Mouse (Mus musculus) CH12.LX (cell line): ENCODE measurements at regions not wholly inside any gene's neighbourhood (a gene's known extent, or its start where the extent isn't known, plus 50 kb on each side); places are given as distances from the start of the nearest gene placed in this dataset.

ENCODE experiments used
- DNase-seq: peaks from one replicate; pipeline ENCODE4 v3.0.0-alpha.2; 2013; ENCODE audit errors: extremely low read depth
- H3K27ac ChIP-seq: 2 replicates; pipeline ENCODE4 v1.5.1; 2012; ENCODE audit warnings: low read depth, mild to moderate bottlenecking, control low read depth, moderate library complexity; ENCODE audit not compliant: insufficient read depth
- H3K27me3 ChIP-seq: replicated peaks from 2 replicates; pipeline ENCODE3; 2012; ENCODE audit warnings: inconsistent platforms
- H3K36me3 ChIP-seq, 2 experiments: replicated peaks in 1 of 2; 2 replicates each; pipeline versions ENCODE3 to v1.6.1; 2012; ENCODE audit warnings: inconsistent platforms in 1 of 2, low read length in 1 of 2, mild to moderate bottlenecking in 1 of 2, mixed read lengths in 1 of 2, moderate library complexity in 1 of 2; ENCODE audit not compliant: control insufficient read depth in 1 of 2, insufficient read depth in 1 of 2
- H3K4me1 ChIP-seq, 2 experiments: 2 replicates each; pipeline ENCODE4 v1.6.1; 2012; ENCODE audit warnings: inconsistent platforms in 1 of 2, moderate library complexity in 1 of 2; ENCODE audit not compliant: insufficient read depth in 2 of 2, control insufficient read depth in 1 of 2
- H3K4me2 ChIP-seq: 2 replicates; pipeline ENCODE4 v1.6.1; 2012; ENCODE audit warnings: low read depth, mild to moderate bottlenecking, control low read depth; ENCODE audit not compliant: poor library complexity, insufficient read depth, severe bottlenecking
- H3K4me3 ChIP-seq, 3 experiments: fragments of 150-350 bp in 1 of 3; sonication (generic) in 1 of 3; replicated peaks in 1 of 3; 2 replicates each; pipeline versions ENCODE3 to v1.5.1; 2011 to 2012; ENCODE audit warnings: low read depth in 2 of 3, low read length in 2 of 3, mild to moderate bottlenecking in 2 of 3, moderate library complexity in 2 of 3, control low read depth in 1 of 3, improper control_type of control experiment in 1 of 3, inconsistent platforms in 1 of 3, mixed read lengths in 1 of 3; ENCODE audit not compliant: poor library complexity in 1 of 3
- H3K79me2 ChIP-seq: replicated peaks from 2 replicates; pipeline ENCODE4 v1.6.1; 2012; ENCODE audit warnings: mild to moderate bottlenecking, moderate library complexity; ENCODE audit not compliant: control insufficient read depth, poor library complexity, insufficient read depth, severe bottlenecking; ENCODE audit errors: extremely low read depth
- H3K9ac ChIP-seq: 2 replicates; pipeline ENCODE4 v1.6.1; 2012; ENCODE audit warnings: low read depth, mild to moderate bottlenecking, control low read depth, moderate library complexity; ENCODE audit not compliant: insufficient read depth
- H3K9me3 ChIP-seq: replicated peaks from 2 replicates; pipeline ENCODE3; 2012; ENCODE audit warnings: low read length, inconsistent platforms, mixed read lengths
- CHD2 ChIP-seq: IDR thresholded peaks from 2 replicates; pipeline ENCODE4 v1.6.1; 2011; ENCODE audit warnings: low read length, improper control_type of control experiment
- E2F4 ChIP-seq: IDR thresholded peaks from 2 replicates; pipeline ENCODE4 v1.6.1; 2011; ENCODE audit warnings: low read depth, low read length, improper control_type of control experiment; ENCODE audit not compliant: insufficient replicate concordance
- HCFC1 ChIP-seq: IDR thresholded peaks from 2 replicates; pipeline ENCODE4 v1.6.1; 2012; ENCODE audit warnings: low read depth, mild to moderate bottlenecking, inconsistent platforms, low read length, improper control_type of control experiment
- JUND ChIP-seq: conservative IDR thresholded peaks from 2 replicates; pipeline ENCODE4 v1.6.1; 2011; ENCODE audit warnings: low read depth, low read length, improper control_type of control experiment
- KAT2A ChIP-seq: IDR thresholded peaks from 2 replicates; pipeline ENCODE4 v1.6.1; 2012; ENCODE audit warnings: low read length, improper control_type of control experiment, inconsistent platforms; ENCODE audit not compliant: insufficient replicate concordance
- MAFK ChIP-seq: IDR thresholded peaks from 2 replicates; pipeline ENCODE4 v1.6.1; 2011; ENCODE audit warnings: low read length, improper control_type of control experiment; ENCODE audit not compliant: insufficient replicate concordance
- MEF2A ChIP-seq: IDR thresholded peaks from 2 replicates; pipeline ENCODE4 v1.6.1; 2014; ENCODE audit warnings: low read depth, mild to moderate bottlenecking, inconsistent platforms, low read length, improper control_type of control experiment, borderline replicate concordance
- MXI1 ChIP-seq: IDR thresholded peaks from 2 replicates; pipeline ENCODE4 v1.6.1; 2011; ENCODE audit warnings: mild to moderate bottlenecking, low read depth, low read length, improper control_type of control experiment
- MYC ChIP-seq: IDR thresholded peaks from 2 replicates; pipeline ENCODE4 v1.6.1; 2011; ENCODE audit warnings: low read depth, mild to moderate bottlenecking, improper control_type of control experiment, low read length
- POLR2AphosphoS2 ChIP-seq: IDR thresholded peaks from 2 replicates; pipeline ENCODE4 v1.6.1; 2011; ENCODE audit warnings: low read depth, low read length, improper control_type of control experiment
- RAD21 ChIP-seq: IDR thresholded peaks from 2 replicates; pipeline ENCODE4 v1.6.1; 2011; ENCODE audit warnings: low read depth, mild to moderate bottlenecking, low read length, improper control_type of control experiment, moderate library complexity
- RCOR1 ChIP-seq: conservative IDR thresholded peaks from 2 replicates; pipeline ENCODE4 v1.6.1; 2012; ENCODE audit warnings: low read depth, mild to moderate bottlenecking, inconsistent platforms, low read length, improper control_type of control experiment
- SIN3A ChIP-seq: IDR thresholded peaks from 2 replicates; pipeline ENCODE4 v1.6.1; 2012; ENCODE audit warnings: low read length, improper control_type of control experiment, inconsistent platforms
- SMC3 ChIP-seq: IDR thresholded peaks from 2 replicates; pipeline ENCODE4 v1.6.1; 2011; ENCODE audit warnings: low read depth, low read length, improper control_type of control experiment
- TCF12 ChIP-seq: IDR thresholded peaks from 2 replicates; pipeline ENCODE4 v1.6.1; 2014; ENCODE audit warnings: low read depth, mild to moderate bottlenecking, inconsistent platforms, low read length, improper control_type of control experiment
- USF1 ChIP-seq: IDR thresholded peaks from 2 replicates; pipeline ENCODE4 v1.6.1; 2014; ENCODE audit warnings: low read depth, mild to moderate bottlenecking, inconsistent platforms, low read length, improper control_type of control experiment
- USF2 ChIP-seq: conservative IDR thresholded peaks from 2 replicates; pipeline ENCODE4 v1.6.1; 2011; ENCODE audit warnings: low read depth, low read length, improper control_type of control experiment
- ZC3H11A ChIP-seq: IDR thresholded peaks from 2 replicates; pipeline ENCODE4 v1.6.1; 2012; ENCODE audit warnings: low read depth, mild to moderate bottlenecking, inconsistent platforms, low read length, improper control_type of control experiment
- ZKSCAN1 ChIP-seq: IDR thresholded peaks from 2 replicates; pipeline ENCODE4 v1.6.1; 2012; ENCODE audit warnings: low read depth, inconsistent platforms, low read length, improper control_type of control experiment, borderline replicate concordance
- dilution Hi-C: fragments of 300-500 bp; cut with MboI; formaldehyde crosslinking; loops from 2 replicates; pipeline ENCODE4 v1.14.3; 2020; ENCODE audit warnings: low sequenced_read_pairs; ENCODE audit not compliant: extremely low pct_unique_long_range_greater_than_20kb, extremely low pct_ligation_motif_present
- in situ Hi-C: fragments of 300-500 bp; cut with MboI; formaldehyde crosslinking; loops from 3 replicates; pipeline ENCODE4 v1.14.3; 2019; ENCODE audit warnings: low sequenced_read_pairs, low pct_ligation_motif_present, low pct_unique_long_range_greater_than_20kb, mixed read lengths

DNA sequence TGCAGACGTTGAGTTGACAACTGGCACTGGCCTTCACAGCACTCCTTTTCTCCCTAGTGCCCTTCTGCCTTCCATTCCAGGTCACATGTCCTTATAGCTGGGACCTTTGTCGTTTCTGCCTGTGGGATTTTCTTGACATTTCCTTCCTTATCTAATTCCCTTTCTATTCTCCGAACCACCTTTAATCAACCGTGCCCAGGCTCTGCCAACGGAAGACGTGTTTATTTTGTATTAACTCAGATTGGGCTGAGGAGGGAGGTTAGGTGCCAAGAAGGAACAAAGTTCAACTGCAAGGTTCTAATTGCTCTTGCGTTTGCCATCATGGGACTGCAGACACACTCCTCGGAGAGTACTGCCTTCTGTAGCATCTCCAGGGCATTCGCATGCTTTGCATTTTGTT lies 146.7 kb downstream of the Gm19410 start:
- H3K27me3 ChIP-seq = no peaks in the 10 kb centered on the region
- dilution Hi-C loops (no loop called here), in situ Hi-C loops (no loop called here)
- peaks cover 0 to 8% of the 10 kb centered on the region in 2 experiments; a peak in 1 of 4 replicates for H3K4me1 ChIP-seq
- H3K79me2 ChIP-seq = no peaks in the 10 kb centered on the region
- H3K9me3 ChIP-seq = no peaks in the 10 kb centered on the region
- H3K4me2 ChIP-seq = no peak overlapping the region
- H3K9ac ChIP-seq = no peak overlapping the region
- DNase-seq = no peak
- no peaks in the 10 kb centered on the region for H3K36me3 ChIP-seq
- no peak overlapping the region for H3K4me3 ChIP-seq
- H3K27ac ChIP-seq = no peak overlapping the region
- TF ChIP-seq USF1 (no peak), POLR2AphosphoS2 (no peak), JUND (no peak), MAFK (no peak), KAT2A (no peak), HCFC1 (no peak)

DNA sequence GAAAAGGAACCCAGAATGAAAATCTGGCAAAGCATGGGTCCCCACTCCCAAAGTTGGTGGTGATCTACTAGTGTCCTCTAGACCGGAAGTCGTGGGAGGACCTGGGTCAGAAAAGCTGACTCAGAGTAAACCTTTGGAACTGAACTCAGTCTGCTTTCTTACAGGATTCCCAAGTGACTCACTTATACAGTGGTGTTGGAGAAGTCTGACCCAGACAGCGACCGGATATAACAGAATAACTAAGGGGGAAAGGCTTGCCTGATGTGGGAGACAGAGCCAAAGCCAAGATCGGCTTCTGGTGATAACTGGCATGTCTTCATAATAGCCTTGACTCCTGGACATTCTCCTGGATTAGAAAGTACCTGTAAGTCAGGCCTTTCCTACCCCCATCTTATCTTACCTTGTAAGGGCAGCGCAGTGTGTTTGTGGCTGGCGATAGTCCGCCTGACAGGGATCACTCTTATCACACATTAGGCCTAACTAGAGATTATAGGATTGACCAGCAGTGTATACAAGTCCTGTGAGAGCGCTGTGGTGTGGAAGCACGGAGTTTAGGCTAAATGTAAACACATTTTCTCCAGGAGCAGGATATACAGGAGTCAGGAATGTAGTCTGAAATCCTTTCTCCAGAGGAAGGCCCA lies 150.4 kb downstream of the Gm19410 start:
- no peak overlapping the region for H3K27ac ChIP-seq
- TF ChIP-seq SMC3 = no peak
- no peak for TF ChIP-seq E2F4
- TF ChIP-seq ZKSCAN1 = no peak
- TF ChIP-seq USF2 = no peak
- no peak for TF ChIP-seq TCF12
- TF ChIP-seq MXI1 = no peak
- no peak for TF ChIP-seq RAD21
- TF ChIP-seq RCOR1 = no peak
- no peak for TF ChIP-seq SIN3A
- TF ChIP-seq MEF2A = no peak
- no peak for TF ChIP-seq MYC
- no peak for TF ChIP-seq KAT2A
- TF ChIP-seq CHD2 = no peak
- TF ChIP-seq JUND = no peak
- no peak for TF ChIP-seq ZC3H11A
- TF ChIP-seq, all 38 proteins: peak for 0
- Histone ChIP-seq H3K4me1 (peaks cover 0 to 5% of the 10 kb centered on the region in 2 experiments; a peak in 1 of 4 replicates), H3K36me3 (no peaks in the 10 kb centered on the region), H3K4me2 (no peak overlapping the region), H3K9ac (no peak overlapping the region), H3K27me3 (no peaks in the 10 kb centered on the region), H3K79me2 (no peaks in the 10 kb centered on the region), H3K4me3 (no peak overlapping the region), H3K9me3 (no peaks in the 10 kb centered on the region)
- no peak for DNase-seq
- dilution Hi-C loops (no loop called here), in situ Hi-C loops (no loop called here)
